In genomic region chr4:34549981-34550747, GRCm38 (mm10) we compare ENCODE assay signal across 8 mouse cellular contexts. TPM values are rescaled to one million over a fixed set of nuclear protein-coding genes. Genes with fewer than 3 reads are reported as not detected.
DNase-seq lines count a peak whose midpoint lies in the region; ATAC-seq and TF ChIP-seq lines count a peak whose summit lies in the region.

No protein-coding gene starts in this region.

- H3K4me2 ChIP-seq in forebrain, embryonic 12.5 days: peak overlapping the region; percentile 58
- peak overlapping the region; percentile 75 for H3K4me2 ChIP-seq in heart, postnatal 0 days (ENCODE audit: low read depth, low read length)
- H3K4me2 ChIP-seq in liver, embryonic 16.5 days (ENCODE audit: low read depth, low read length): peak overlapping the region; percentile 67
- peak overlapping the region; percentile 82 for H3K4me2 ChIP-seq in neural tube, embryonic 13.5 days

- peak overlapping the region; percentile 91 for H3K4me3 ChIP-seq in E14TG2a.4 (replicated peaks; ENCODE audit: low read length)
- peak overlapping the region; percentile 98 for H3K4me3 ChIP-seq in forebrain, embryonic 12.5 days (replicated peaks)
- H3K4me3 ChIP-seq in heart, postnatal 0 days (ENCODE audit: low read depth, low read length): peak overlapping the region; percentile 100
- H3K4me3 ChIP-seq in liver, embryonic 16.5 days (ENCODE audit: low read depth, low read length): peak overlapping the region; percentile 100
- peak overlapping the region; percentile 98 for H3K4me3 ChIP-seq in neural tube, embryonic 13.5 days
- peak overlapping the region; percentile 88 for H3K4me3 ChIP-seq in testis, adult 2 months (ENCODE audit: control insufficient read depth, low read depth, low read length)

- peak overlapping the region; percentile 95 for H3K27ac ChIP-seq in forebrain, embryonic 12.5 days
- peak overlapping the region; percentile 96 for H3K27ac ChIP-seq in heart, postnatal 0 days (ENCODE audit: low read depth)
- H3K27ac ChIP-seq in liver, embryonic 16.5 days (ENCODE audit: low read length): peak overlapping the region; percentile 93
- peak overlapping the region; percentile 97 for H3K27ac ChIP-seq in neural tube, embryonic 13.5 days (replicated peaks)
- peak overlapping the region; percentile 85 for H3K27ac ChIP-seq in testis, adult 2 months (ENCODE audit: control insufficient read depth, insufficient read depth, low read depth, low read length)

- H3K4me1 ChIP-seq in E14TG2a.4 (replicated peaks; ENCODE audit: low read depth, low read length): peaks cover 32% of the 10 kb centered on the region
- H3K4me1 ChIP-seq in forebrain, embryonic 12.5 days: peaks cover 28% of the 10 kb centered on the region
- peaks cover 19% of the 10 kb centered on the region for H3K4me1 ChIP-seq in heart, postnatal 0 days (ENCODE audit: control insufficient read depth, insufficient read depth)
- H3K4me1 ChIP-seq in liver, embryonic 16.5 days (ENCODE audit: control insufficient read depth, low read depth, low read length): peaks cover 11% of the 10 kb centered on the region
- H3K4me1 ChIP-seq in neural tube, embryonic 13.5 days (replicated peaks): peaks cover 32% of the 10 kb centered on the region
- H3K4me1 ChIP-seq in testis, adult 2 months (ENCODE audit: control insufficient read depth, insufficient read depth, low read length): peaks cover 3% of the 10 kb centered on the region; the same call in 1 of the 2 replicates

- peak; percentile 50; the same call in 1 of the 2 replicates for TF ChIP-seq EP300 in heart, postnatal 0 days (IDR thresholded peaks at IDR 0.05; ENCODE audit: low read depth)

- peak; percentile 65 for TF ChIP-seq POLR2A in testis, adult 2 months (IDR thresholded peaks at IDR 0.05; ENCODE audit: control insufficient read depth, low read depth, low read length)

- peaks cover 21% of the 10 kb centered on the region; the same call in 1 of the 2 replicates for H3K9me3 ChIP-seq in E14TG2a.4 (ENCODE audit: low read length)
- no peaks in the 10 kb centered on the region for H3K9me3 ChIP-seq in forebrain, embryonic 12.5 days
- no peaks in the 10 kb centered on the region for H3K9me3 ChIP-seq in heart, postnatal 0 days (replicated peaks; ENCODE audit: control insufficient read depth, low read length)
- H3K9me3 ChIP-seq in liver, embryonic 16.5 days (replicated peaks; ENCODE audit: control insufficient read depth, low read length): no peaks in the 10 kb centered on the region
- no peaks in the 10 kb centered on the region for H3K9me3 ChIP-seq in neural tube, embryonic 13.5 days

- WGBS in forebrain, embryonic 12.5 days: 2% methylated on average over 38 of the region's 38 CpGs
- 2% methylated on average over 38 of the region's 38 CpGs for WGBS in heart, postnatal 0 days
- 2% methylated on average over 38 of the region's 38 CpGs for WGBS in liver, embryonic 16.5 days (ENCODE audit: insufficient replicate concordance)
- 3% methylated on average over 36 of the region's 38 CpGs for WGBS in neural tube, embryonic 13.5 days

- TF ChIP-seq CTCF in E14TG2a.4 (conservative IDR thresholded peaks at IDR 0.05; ENCODE audit: low read length): no peak
- no peak for TF ChIP-seq CTCF in heart, postnatal 0 days (IDR thresholded peaks at IDR 0.05; ENCODE audit: low read depth)
- TF ChIP-seq CTCF in testis, adult 2 months (IDR thresholded peaks at IDR 0.05; ENCODE audit: control insufficient read depth, insufficient read depth, insufficient replicate concordance, low read depth, low read length): no peak

- DNase-seq in c-Kit-positive CD71-positive TER-119-positive erythroid progenitor cells, embryonic 14.5 days (ENCODE audit: low spot score): peak; percentile 95
- DNase-seq in heart, postnatal 0 days (ENCODE audit: low spot score): peak; percentile 98
- DNase-seq in kidney, postnatal 4 days: peak; percentile 96 to 97

- peaks cover 9% of the 10 kb centered on the region for H3K36me3 ChIP-seq in E14TG2a.4 (ENCODE audit: insufficient read depth, low read length)
- H3K36me3 ChIP-seq in forebrain, embryonic 12.5 days (replicated peaks): no peaks in the 10 kb centered on the region
- no peaks in the 10 kb centered on the region for H3K36me3 ChIP-seq in heart, postnatal 0 days (replicated peaks; ENCODE audit: control insufficient read depth, insufficient read depth, low read length)
- H3K36me3 ChIP-seq in liver, embryonic 16.5 days (ENCODE audit: control insufficient read depth, insufficient read depth): no peaks in the 10 kb centered on the region
- no peaks in the 10 kb centered on the region; the same call in 1 of the 2 replicates for H3K36me3 ChIP-seq in neural tube, embryonic 13.5 days
- H3K36me3 ChIP-seq in testis, adult 2 months (ENCODE audit: control insufficient read depth, insufficient read depth, low read length): no peaks in the 10 kb centered on the region

- no peaks in the 10 kb centered on the region for H3K27me3 ChIP-seq in E14TG2a.4 (ENCODE audit: insufficient read depth, low read length)
- H3K27me3 ChIP-seq in forebrain, embryonic 12.5 days: no peaks in the 10 kb centered on the region
- H3K27me3 ChIP-seq in heart, postnatal 0 days (ENCODE audit: control insufficient read depth, insufficient read depth, low read length): no peaks in the 10 kb centered on the region
- no peaks in the 10 kb centered on the region for H3K27me3 ChIP-seq in liver, embryonic 16.5 days (ENCODE audit: control insufficient read depth, insufficient read depth, low read depth, low read length)
- H3K27me3 ChIP-seq in neural tube, embryonic 13.5 days: no peaks in the 10 kb centered on the region
- no peaks in the 10 kb centered on the region for H3K27me3 ChIP-seq in testis, adult 2 months (ENCODE audit: control insufficient read depth, insufficient read depth, low read length)

- ATAC-seq in forebrain, embryonic 12.5 days (ENCODE audit: low FRiP score): peak; percentile 94
- ATAC-seq in heart, postnatal 0 days (ENCODE audit: insufficient read depth, low read depth): peak; percentile 92
- ATAC-seq in liver, embryonic 16.5 days (ENCODE audit: low read depth): peak; percentile 90
- peak; percentile 94 for ATAC-seq in neural tube, embryonic 13.5 days (ENCODE audit: low read depth)

- H3K9ac ChIP-seq in forebrain, embryonic 12.5 days: peak overlapping the region; percentile 99
- peak overlapping the region; percentile 99 for H3K9ac ChIP-seq in heart, postnatal 0 days (replicated peaks; ENCODE audit: low read depth, low read length)
- H3K9ac ChIP-seq in liver, embryonic 16.5 days (ENCODE audit: low read depth, low read length): peak overlapping the region; percentile 100
- H3K9ac ChIP-seq in neural tube, embryonic 13.5 days: peak overlapping the region; percentile 99

RNA-seq across cellular contexts. Expression of gene Akirin2, which starts 0.6 kb away (rescaled TPM):
- polyA plus RNA-seq in forebrain, embryonic 12.5 days (2016; fragmentation: Nextera tagmentation; extraction: Ambion mirVana): 111 and 118 TPM in 2 replicates
- 29.0 and 66.3 TPM in 2 replicates for total RNA-seq in heart, postnatal 0 days (2014; rRNA removed; ENCODE audit: low replicate concordance)
- polyA plus RNA-seq in heart, postnatal 0 days (2015; fragmentation: Nextera tagmentation; extraction: Ambion mirVana): 34.2 and 37.0 TPM in 2 replicates
- 9.6 and 10.5 TPM in 2 replicates for polyA plus RNA-seq in liver, embryonic 16.5 days (2015; fragmentation: Nextera tagmentation; extraction: Ambion mirVana)
- polyA plus RNA-seq in neural tube, embryonic 13.5 days (2015; fragmentation: Nextera tagmentation; extraction: Ambion mirVana): 113 TPM in 2 replicates
- polyA plus RNA-seq in testis, adult 2 months (2012; rRNA removed): 108 and 109 TPM in 2 replicates

Comparison
In these comparisons a context has a peak if more than half of its experiments do, and no peak if none do; other contexts are left out.
1. Peak in every context shown above with its lines: DNase-seq, ATAC-seq, H3K4me3 ChIP-seq and H3K27ac ChIP-seq.